Comparison of ENCODE assay signal across 19 mouse cellular contexts in the genomic region with DNA sequence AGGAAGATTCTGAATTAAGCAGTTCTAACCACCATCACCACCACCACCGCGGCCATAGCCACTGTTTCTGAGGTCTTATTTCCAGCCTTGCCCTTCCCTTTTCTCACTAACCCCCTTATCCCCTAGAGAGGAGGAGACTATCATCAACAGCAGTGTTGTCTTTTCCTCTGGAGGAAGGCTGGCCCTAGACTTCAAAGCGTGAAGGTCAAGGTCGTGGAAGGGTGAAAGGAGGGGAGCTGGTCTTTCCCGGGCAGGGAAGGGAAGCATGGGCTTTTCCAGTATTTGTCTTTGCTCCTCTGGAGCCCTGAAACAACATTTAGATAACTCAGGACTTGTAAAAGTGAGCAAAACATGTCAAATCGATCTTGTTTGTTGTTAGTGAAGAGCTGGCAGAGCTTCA. TPM values are rescaled to one million over a fixed set of nuclear protein-coding genes. Genes with fewer than 3 reads are reported as not detected.
A peak's percentile ranks its signal among the peaks of the same experiment; 100 is the strongest.
DNase-seq lines count a peak whose midpoint lies in the region; ATAC-seq and TF ChIP-seq lines count a peak whose summit lies in the region.
"Had no signal": no experiment of that assay in that cellular context is flagged by ENCODE, and none has a peak within 500 bp of the region (broad histone marks: within the 10 kb centered on the region; RNA-seq: fewer than 3 reads in every experiment).

No protein-coding gene starts in this region.

- 50% methylated on average over 6 of the region's 6 CpGs for WGBS in heart, embryonic 13.5 days
- 51% methylated on average over 6 of the region's 6 CpGs for WGBS in liver, postnatal 0 days (ENCODE audit: insufficient replicate concordance)

- H3K27me3 ChIP-seq in heart, embryonic 13.5 days (replicated peaks), result no peaks in the 10 kb centered on the region
- no peaks in the 10 kb centered on the region for H3K27me3 ChIP-seq in liver, postnatal 0 days (ENCODE audit: insufficient read depth, low read length)
- H3K27me3 ChIP-seq: embryonic facial prominence, embryonic 15.5 days; limb, embryonic 12.5 days; lung, embryonic 15.5 days had no signal

- H3K4me2 ChIP-seq in heart, embryonic 13.5 days, result no peak overlapping the region
- H3K4me2 ChIP-seq in liver, postnatal 0 days (ENCODE audit: low read depth, low read length), result no peak overlapping the region
- H3K4me2 ChIP-seq: embryonic facial prominence, embryonic 15.5 days; limb, embryonic 12.5 days; lung, embryonic 15.5 days had no signal

- no peak for ATAC-seq in heart, embryonic 13.5 days (ENCODE audit: extremely low read depth, insufficient number of reproducible peaks, low FRiP score, low TSS enrichment)
- ATAC-seq in liver, postnatal 0 days, result no peak
- ATAC-seq: forebrain, embryonic 14.5 days; inflammation-experienced regulatory T-cells, adult 6 months had no signal

- no peak for DNase-seq in heart, adult 11 months
- peak; percentile 37 for DNase-seq in kidney, postnatal 14 days
- no peak for DNase-seq in kidney, adult 8-10 months
- DNase-seq in adrenal gland, postnatal 25 days, result peak; percentile 32
- DNase-seq in liver, postnatal 0 days, result no peak
- no peak for DNase-seq in spleen, postnatal 4 days (ENCODE audit: low spot score in 2 of 2)
- DNase-seq in gastrocnemius, adult 8-10 months (ENCODE audit: low spot score in 2 of 2), result no peak
- DNase-seq: B cell, adult 2 months; cerebellum, postnatal 14 days; gastrocnemius, postnatal 14 days; right cerebral cortex, adult 18-20 months had no signal

- H3K4me1 ChIP-seq in heart, embryonic 13.5 days, result peaks cover 28% of the 10 kb centered on the region
- H3K4me1 ChIP-seq in liver, postnatal 0 days (ENCODE audit: insufficient read depth), result peaks cover 9% of the 10 kb centered on the region

- no peak overlapping the region for H3K4me3 ChIP-seq in heart, embryonic 13.5 days
- H3K4me3 ChIP-seq in liver, postnatal 0 days (ENCODE audit: low read depth, low read length), result no peak overlapping the region
- H3K4me3 ChIP-seq: embryonic facial prominence, embryonic 15.5 days; hindbrain, embryonic 10.5 days; left cerebral cortex, adult 2 months; limb, embryonic 12.5 days; lung, embryonic 15.5 days had no signal

- no peak for TF ChIP-seq CTCF in liver, postnatal 0 days (IDR thresholded peaks at IDR 0.05; ENCODE audit: low read depth)

- H3K9ac ChIP-seq in heart, embryonic 13.5 days, result no peak overlapping the region
- H3K9ac ChIP-seq in liver, postnatal 0 days (replicated peaks), result no peak overlapping the region
- H3K9ac ChIP-seq: embryonic facial prominence, embryonic 15.5 days; limb, embryonic 12.5 days; lung, embryonic 15.5 days had no signal

- TF ChIP-seq EP300 in liver, postnatal 0 days (IDR thresholded peaks at IDR 0.05; ENCODE audit: low read depth), result no peak

- peak overlapping the region; percentile 44 for H3K27ac ChIP-seq in heart, embryonic 13.5 days (replicated peaks)
- H3K27ac ChIP-seq in liver, postnatal 0 days (ENCODE audit: low read depth), result peak overlapping the region; percentile 56; the same call in 1 of the 2 replicates
- H3K27ac ChIP-seq: embryonic facial prominence, embryonic 15.5 days; hindbrain, embryonic 10.5 days; left cerebral cortex, adult 2 months; limb, embryonic 12.5 days; lung, embryonic 15.5 days had no signal

- H3K36me3 ChIP-seq in heart, embryonic 13.5 days, result no peaks in the 10 kb centered on the region
- H3K36me3 ChIP-seq in liver, postnatal 0 days (replicated peaks; ENCODE audit: insufficient read depth, low read length), result no peaks in the 10 kb centered on the region; the same call in 1 of the 2 replicates
- H3K36me3 ChIP-seq: embryonic facial prominence, embryonic 15.5 days; hindbrain, embryonic 10.5 days; limb, embryonic 12.5 days; lung, embryonic 15.5 days had no signal

- no peaks in the 10 kb centered on the region for H3K9me3 ChIP-seq in heart, embryonic 13.5 days
- no peaks in the 10 kb centered on the region for H3K9me3 ChIP-seq in liver, postnatal 0 days (ENCODE audit: low read length)
- H3K9me3 ChIP-seq: embryonic facial prominence, embryonic 15.5 days; hindbrain, embryonic 10.5 days; limb, embryonic 12.5 days; lung, embryonic 15.5 days had no signal

RNA-seq across cellular contexts. Expression of gene Ostf1, which starts 22.6 kb away (rescaled TPM):
- polyA plus RNA-seq in heart, embryonic 13.5 days (2015; fragmentation: Nextera tagmentation; extraction: Ambion mirVana), result 66.5 and 75.0 TPM in 2 replicates
- total RNA-seq in adrenal gland, postnatal 25 days (2021), result 114 and 125 TPM in 2 replicates
- 87.5 and 93.7 TPM in 2 replicates for polyA plus RNA-seq in liver, postnatal 0 days (2015; fragmentation: Nextera tagmentation; extraction: Ambion mirVana)
- total RNA-seq in gastrocnemius, adult 8-10 months (2022), result 10 to 100 TPM; 22.1 to 28.5 (median 25.5) TPM

RNA-seq across cellular contexts. Expression of gene Nmrk1, which starts 22.8 kb away (rescaled TPM):
- 6.3 and 7.7 TPM in 2 replicates for polyA plus RNA-seq in heart, embryonic 13.5 days (2015; fragmentation: Nextera tagmentation; extraction: Ambion mirVana)
- total RNA-seq in adrenal gland, postnatal 25 days (2021), result 11.8 and 12.5 TPM in 2 replicates
- polyA plus RNA-seq in liver, postnatal 0 days (2015; fragmentation: Nextera tagmentation; extraction: Ambion mirVana), result 10.9 and 12.6 TPM in 2 replicates
- 1 to 10 TPM; 3.0 to 4.8 (median 3.6) TPM for total RNA-seq in gastrocnemius, adult 8-10 months (2022)

Comparison
In these comparisons a context has a peak if more than half of its experiments do, and no peak if none do; other contexts are left out.
1. DNase-seq: peak in kidney, postnatal 14 days (single experiment) and adrenal gland, postnatal 25 days (single experiment); none in heart, adult 11 months (single experiment), kidney, adult 8-10 months (0 of 2), liver, postnatal 0 days (single experiment), spleen, postnatal 4 days (0 of 2) and gastrocnemius, adult 8-10 months (0 of 2).